Mouse (Mus musculus): ENCODE data around the gene Lrrc57. TPM values are rescaled to one million over a fixed set of nuclear protein-coding genes. Genes with fewer than 3 reads are reported as not detected.
A peak's percentile ranks its signal among the peaks of the same experiment; 100 is the strongest.

Lrrc57 gene
- 8.1 and 11.1 TPM in 2 replicates for total RNA-seq (2012; rRNA removed)
- polyA plus RNA-seq (2012; ENCODE audit: insufficient read depth in 1 of 2, insufficient read length in 2 of 2, low read depth in 1 of 2, low replicate concordance in 2 of 2, missing spikeins in 1 of 2): 10 to 100 TPM in 1 of 2 experiments, not detected in 1; 17.5 TPM

DNA sequence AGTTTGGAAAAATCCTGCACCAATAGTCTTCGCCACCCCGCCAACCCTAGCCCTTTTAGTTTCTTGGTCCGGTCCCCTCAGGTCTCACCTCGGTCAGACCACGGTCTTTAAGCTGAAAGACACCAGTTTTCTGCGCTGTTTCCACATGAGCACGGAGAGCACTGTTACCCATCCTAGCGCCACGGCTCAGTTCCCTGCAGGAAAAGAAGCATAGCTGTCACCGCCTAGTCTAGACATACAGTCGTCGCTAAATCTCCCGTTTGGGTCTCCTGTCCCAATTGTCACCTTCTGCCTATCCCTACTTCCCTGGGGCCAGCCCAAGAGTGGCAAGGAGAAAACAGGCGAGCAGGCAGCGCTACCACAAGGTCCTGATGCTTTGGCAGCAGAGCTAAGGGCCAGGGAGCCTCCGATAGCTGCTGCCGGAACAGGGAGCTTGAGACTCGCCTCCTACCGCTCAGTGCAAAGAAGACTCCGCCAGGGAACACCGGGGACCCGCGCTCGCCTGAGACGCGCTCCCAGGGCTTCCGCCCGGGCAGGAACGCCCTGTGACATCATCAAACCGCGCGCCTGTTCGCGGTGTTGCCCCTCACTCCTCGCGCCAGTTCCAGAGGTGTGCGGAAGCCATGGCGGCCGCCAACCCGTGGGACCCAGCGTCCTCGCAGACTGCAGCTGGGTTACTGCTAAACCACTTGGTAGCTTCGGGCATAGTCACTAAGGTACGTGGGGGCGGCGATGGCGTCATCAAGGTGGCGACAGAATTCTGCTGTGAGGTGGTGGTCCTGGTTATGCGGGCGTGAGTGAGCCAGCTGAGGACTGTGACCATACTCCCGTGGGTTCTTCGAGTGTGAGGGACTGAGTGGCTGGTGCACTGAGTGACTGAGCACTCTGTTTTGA, at the start of gene Lrrc57, which contains the start of gene Haus2:
Gene Lrrc57, minus strand, starts transcription at position 691 of the 894 bp plus-strand sequence.
Gene Haus2, plus strand, starts transcription at position 554 of the 894 bp plus-strand sequence.
- Histone ChIP-seq H3K27me3 (ENCODE audit: control insufficient read depth in 1 of 2, insufficient read depth in 2 of 2, low read length in 2 of 2) (no peaks in the 10 kb centered on the region), H3K9me3 (replicated peaks; ENCODE audit: insufficient read depth, low read length) (no peaks in the 10 kb centered on the region), H3K4me3 (ENCODE audit: control insufficient read depth in 1 of 2, insufficient read depth in 1 of 2, low read depth in 2 of 2, low read length in 2 of 2) (peak within 1 kb of the TSS; percentile 72 to 94), H3K27ac (ENCODE audit: control insufficient read depth, low read depth, low read length) (peak within 1 kb of the TSS; percentile 78), H3K36me3 (ENCODE audit: control insufficient read depth in 1 of 2, insufficient read depth in 2 of 2, low read length in 2 of 2) (peaks cover 2 to 11% of the 10 kb centered on the region in 2 experiments; a peak in 3 of 4 replicates), H3K4me1 (ENCODE audit: control insufficient read depth in 1 of 2, insufficient read depth in 2 of 2, low read length in 2 of 2) (peaks cover 3 to 6% of the 10 kb centered on the region in 2 experiments; a peak in 3 of 4 replicates), H3K79me2 (ENCODE audit: control insufficient read depth, insufficient read depth, low read length, poor library complexity) (peaks cover 12% of the 10 kb centered on the region), H3K9ac (ENCODE audit: control insufficient read depth, low read depth, low read length, poor library complexity, severe bottlenecking) (peak within 1 kb of the TSS; percentile 81)
- TF ChIP-seq BHLHE40 (IDR thresholded peaks at IDR 0.05; ENCODE audit: borderline replicate concordance, low read depth, low read length) (no peak), MYC (IDR thresholded peaks at IDR 0.05; ENCODE audit: low read depth, low read length) (0 out of 2 replicates have a peak, but pooled peaks have one; percentile 32), EP300 (IDR thresholded peaks at IDR 0.05; ENCODE audit: low read depth in 1 of 2, low read length in 2 of 2) (peak in 1 of 2 experiments; percentile 8; a peak in 1 of 4 replicates), TBP (IDR thresholded peaks at IDR 0.05; ENCODE audit: low read depth, low read length) (no peak; the same call in 1 of the 2 replicates), MXI1 (IDR thresholded peaks at IDR 0.05; ENCODE audit: low read depth, low read length) (peak; percentile 93), ZNF384 (IDR thresholded peaks at IDR 0.05; ENCODE audit: low read depth, low read length) (peak; percentile 21; the same call in 1 of the 2 replicates), ZMIZ1 (IDR thresholded peaks at IDR 0.05; ENCODE audit: low read depth, low read length) (peak; percentile 64), GATA1 (IDR thresholded peaks at IDR 0.05; ENCODE audit: low read depth, low read length) (no peak), POLR2AphosphoS2 (IDR thresholded peaks at IDR 0.05; ENCODE audit: low read length) (peak; percentile 76), KAT2A (conservative IDR thresholded peaks at IDR 0.05; ENCODE audit: low read depth, low read length) (no peak), UBTF (IDR thresholded peaks at IDR 0.05; ENCODE audit: borderline replicate concordance, insufficient read depth, low read depth, low read length) (peak; percentile 78; the same call in 1 of the 2 replicates), MAZ (IDR thresholded peaks at IDR 0.05; ENCODE audit: low read depth, low read length) (peak; percentile 53; the same call in 1 of the 2 replicates), MAX (IDR thresholded peaks at IDR 0.05; ENCODE audit: low read length) (peak; percentile 41; the same call in 1 of the 2 replicates), ZKSCAN1 (IDR thresholded peaks at IDR 0.05; ENCODE audit: low read depth, low read length) (no peak), POLR2A (IDR thresholded peaks at IDR 0.05; ENCODE audit: control insufficient read depth in 1 of 2, insufficient read depth in 1 of 2, low read depth in 1 of 2, low read length in 2 of 2, poor library complexity in 1 of 2) (peak; percentile 89), TCF12 (IDR thresholded peaks at IDR 0.05; ENCODE audit: low read depth, low read length) (0 out of 2 replicates have a peak, but pooled peaks have one; percentile 38), NELFE (IDR thresholded peaks at IDR 0.05; ENCODE audit: low read depth, low read length) (peak; percentile 88), CTCF (IDR thresholded peaks at IDR 0.05 in 2 of 3, conservative IDR thresholded peaks at IDR 0.05 in 1 of 3; ENCODE audit: control insufficient read depth in 1 of 3, insufficient read depth in 1 of 3, low read depth in 2 of 3, low read length in 3 of 3, poor library complexity in 1 of 3, severe bottlenecking in 1 of 3) (no peak; a peak in 1 of 6 replicates), ELF1 (IDR thresholded peaks at IDR 0.05; ENCODE audit: low read depth, low read length) (peak; percentile 91), HCFC1 (IDR thresholded peaks at IDR 0.05; ENCODE audit: low read depth, low read length) (peak; percentile 88), SIN3A (IDR thresholded peaks at IDR 0.05; ENCODE audit: low read length) (peak; percentile 95)
- DNase-seq (ENCODE audit: low read depth, low spot score): peak; percentile 94

All from MEL (cell line).